Comparison of ENCODE assay signal across 8 mouse cellular contexts in the genomic region with DNA sequence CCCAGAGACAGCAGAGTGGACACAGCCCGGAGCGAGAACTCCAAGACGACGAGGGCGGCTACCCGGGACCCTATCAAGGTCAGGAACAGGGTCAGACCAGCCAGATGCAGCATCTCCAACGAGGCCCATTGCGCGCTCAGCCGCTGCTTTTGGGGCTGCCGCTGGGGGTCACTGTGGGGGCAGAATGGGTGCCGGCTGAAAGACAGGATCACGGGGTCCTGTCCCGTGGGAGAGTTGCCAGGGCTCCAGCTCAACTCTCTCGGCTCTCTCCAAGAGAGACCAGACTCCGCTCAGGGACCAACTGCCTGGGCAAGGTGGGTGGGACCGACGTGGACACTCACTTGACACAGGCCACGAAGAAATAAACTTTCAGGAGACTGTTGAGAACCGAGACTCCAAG. TPM values are rescaled to one million over a fixed set of nuclear protein-coding genes. Genes with fewer than 3 reads are reported as not detected.
DNase-seq lines count a peak whose midpoint lies in the region; ATAC-seq and TF ChIP-seq lines count a peak whose summit lies in the region.

No protein-coding gene starts in this region.

- no peak overlapping the region for H3K4me3 ChIP-seq in G1E (ENCODE audit: low read depth, low read length)
- peak overlapping the region; percentile 58 for H3K4me3 ChIP-seq in bone marrow macrophage, adult 2 months (ENCODE audit: insufficient read depth, low read length)
- H3K4me3 ChIP-seq in hindbrain, embryonic 10.5 days = peak overlapping the region; percentile 50

- no peak overlapping the region for H3K27ac ChIP-seq in bone marrow macrophage, adult 2 months (ENCODE audit: insufficient read depth, low read depth, low read length)
- peak overlapping the region; percentile 80 for H3K27ac ChIP-seq in hindbrain, embryonic 10.5 days

- H3K4me1 ChIP-seq in G1E (ENCODE audit: insufficient read depth, low read depth, low read length) = peaks cover 18% of the 10 kb centered on the region
- H3K4me1 ChIP-seq in bone marrow macrophage, adult 2 months (ENCODE audit: control insufficient read depth, insufficient read depth, low read length) = peaks cover 19% of the 10 kb centered on the region
- peaks cover 41% of the 10 kb centered on the region for H3K4me1 ChIP-seq in hindbrain, embryonic 10.5 days (replicated peaks)

- peak; percentile 33 for DNase-seq in G1E (ENCODE audit: low spot score)
- DNase-seq in forelimb bud, embryonic 11.5 days (ENCODE audit: low read depth, low spot score) = peak; percentile 57
- DNase-seq in hindbrain, embryonic 10.5 days (ENCODE audit: low spot score) = peak; percentile 70
- DNase-seq in layer of hippocampus, postnatal 10 days (ENCODE audit: low spot score in 2 of 2) = peak; percentile 69 to 80
- peak; percentile 91 for DNase-seq in lung, postnatal 10 days
- DNase-seq in retina, postnatal 1 day = peak; percentile 75
- DNase-seq in yolk sac, embryonic 10.5 days (ENCODE audit: low spot score) = peak; percentile 77

- no peak for ATAC-seq in G1E (ENCODE audit: extremely low read depth, insufficient number of reproducible peaks, low FRiP score, poor library complexity, severe bottlenecking)

- no peak for TF ChIP-seq POLR2A in bone marrow macrophage, adult 2 months (IDR thresholded peaks at IDR 0.05; ENCODE audit: borderline replicate concordance, low read depth, low read length)

- no peaks in the 10 kb centered on the region for H3K36me3 ChIP-seq in G1E (replicated peaks)
- H3K36me3 ChIP-seq in hindbrain, embryonic 10.5 days = no peaks in the 10 kb centered on the region

- no peak for TF ChIP-seq CTCF in G1E (IDR thresholded peaks at IDR 0.05; ENCODE audit: low read depth, low read length)
- peak; percentile 70 for TF ChIP-seq CTCF in bone marrow macrophage, adult 2 months (IDR thresholded peaks at IDR 0.05; ENCODE audit: low read depth, low read length)

- 3% methylated on average over 20 of the region's 20 CpGs for WGBS in hindbrain, embryonic 10.5 days

- H3K27me3 ChIP-seq in G1E (ENCODE audit: insufficient read depth, low read length) = peaks cover 62% of the 10 kb centered on the region
- peaks cover 15% of the 10 kb centered on the region for H3K27me3 ChIP-seq in hindbrain, embryonic 10.5 days (ENCODE audit: insufficient read depth, poor library complexity, severe bottlenecking)

- no peaks in the 10 kb centered on the region for H3K9me3 ChIP-seq in G1E (replicated peaks)
- H3K9me3 ChIP-seq in hindbrain, embryonic 10.5 days = no peaks in the 10 kb centered on the region

RNA-seq across cellular contexts. Expression of gene Tmem82, which starts 1.1 kb away (rescaled TPM):
- total RNA-seq in G1E (2014; fragmentation: Nextera tagmentation) = not detected in 2 replicates
- total RNA-seq in G1E (2017) = 0.11 TPM in 1 of 2 replicates, not detected in the other
- not detected in 2 replicates for polyA plus RNA-seq in G1E (2012)
- polyA plus RNA-seq in bone marrow macrophage, adult 2 months (2012; ENCODE audit: insufficient read depth, insufficient read length, missing spikeins) = 2.4 and 3.3 TPM in 2 replicates
- 1.2 and 1.5 TPM in 2 replicates for polyA plus RNA-seq in hindbrain, embryonic 10.5 days (2016; fragmentation: Nextera tagmentation; extraction: Ambion mirVana)
- under 1 TPM; 0.69 to 0.98 TPM for total RNA-seq in layer of hippocampus, postnatal 10 days (2021)

RNA-seq across cellular contexts. Expression of gene Slc25a34, which starts 6.3 kb away (rescaled TPM):
- total RNA-seq in G1E (2014; fragmentation: Nextera tagmentation) (not detected in 2 replicates), G1E (2017) (0.12 and 0.16 TPM in 2 replicates)
- polyA plus RNA-seq in G1E (2012) = not detected in 2 replicates
- polyA plus RNA-seq in bone marrow macrophage, adult 2 months (2012; ENCODE audit: insufficient read depth, insufficient read length, missing spikeins) = 0.48 and 0.49 TPM in 2 replicates
- 0.10 TPM in 1 of 2 replicates, not detected in the other for polyA plus RNA-seq in hindbrain, embryonic 10.5 days (2016; fragmentation: Nextera tagmentation; extraction: Ambion mirVana)
- total RNA-seq in layer of hippocampus, postnatal 10 days (2021) = 1 to 10 TPM; 2.4 TPM

RNA-seq across cellular contexts. Expression of gene Fblim1, which starts 11.4 kb away (rescaled TPM):
- total RNA-seq in G1E (2014; fragmentation: Nextera tagmentation) (not detected in 2 replicates), G1E (2017) (0.11 TPM in 1 of 2 replicates, not detected in the other)
- not detected in 2 replicates for polyA plus RNA-seq in G1E (2012)
- polyA plus RNA-seq in bone marrow macrophage, adult 2 months (2012; ENCODE audit: insufficient read depth, insufficient read length, missing spikeins) = 60.2 and 65.0 TPM in 2 replicates
- polyA plus RNA-seq in hindbrain, embryonic 10.5 days (2016; fragmentation: Nextera tagmentation; extraction: Ambion mirVana) = 33.7 and 34.4 TPM in 2 replicates
- 1 to 10 TPM; 4.6 to 5.0 TPM for total RNA-seq in layer of hippocampus, postnatal 10 days (2021)

RNA-seq across cellular contexts. Expression of gene Plekhm2, which starts 47.4 kb away (rescaled TPM):
- total RNA-seq in G1E (2014; fragmentation: Nextera tagmentation) (20.2 and 29.0 TPM in 2 replicates), G1E (2017) (7.5 and 8.3 TPM in 2 replicates)
- 20.0 and 21.5 TPM in 2 replicates for polyA plus RNA-seq in G1E (2012)
- 56.0 and 62.1 TPM in 2 replicates for polyA plus RNA-seq in bone marrow macrophage, adult 2 months (2012; ENCODE audit: insufficient read depth, insufficient read length, missing spikeins)
- 5.0 and 5.4 TPM in 2 replicates for polyA plus RNA-seq in hindbrain, embryonic 10.5 days (2016; fragmentation: Nextera tagmentation; extraction: Ambion mirVana)
- 10 to 100 TPM; 55.8 to 57.4 TPM for total RNA-seq in layer of hippocampus, postnatal 10 days (2021)

Comparison
In these comparisons a context has a peak if more than half of its experiments do, and no peak if none do; other contexts are left out.
1. DNase-seq: peak in every context shown above with its lines; median percentile 91 in lung, postnatal 10 days; 77 in yolk sac, embryonic 10.5 days; 75 in retina, postnatal 1 day; 74 in layer of hippocampus, postnatal 10 days; 70 in hindbrain, embryonic 10.5 days; 57 in forelimb bud, embryonic 11.5 days; 33 in G1E.
2. RNA of gene Fblim1, which starts 11.4 kb away (polyA plus RNA-seq): 60.2 to 65.0 TPM in bone marrow macrophage, adult 2 months and 33.7 to 34.4 TPM in hindbrain, embryonic 10.5 days; not detected in G1E; every median in the first group is over 10 times any median in the second.